Mouse (Mus musculus) hindbrain, embryonic 10.5 days (tissue): ENCODE data around the gene Plxnb2. TPM values are rescaled to one million over a fixed set of nuclear protein-coding genes. Genes with fewer than 3 reads are reported as not detected.

Experiments used
- polyA plus RNA-seq: library from polyadenylated mRNA; unstranded; fragments of >200 nt; fragmentation: Nextera tagmentation; extraction: Ambion mirVana; gene quantifications from 2 replicates; pipeline ENCODE4 v1.2.1, GENCODE M21; 2016

Plxnb2 gene
- polyA plus RNA-seq, 1 experiment from 2014 or later: 155 TPM

Other genes with a start within 250 kb of the Plxnb2 start
- 0.05 and 0.08 TPM in 2 replicates for gene Ttll8, start 226.4 kb downstream of the Plxnb2 start, polyA plus RNA-seq
- 4.7 and 5.5 TPM in 2 replicates for gene Mlc1, start 201.8 kb downstream of the Plxnb2 start, polyA plus RNA-seq
- gene Mov10l1, start 197.9 kb downstream of the Plxnb2 start, polyA plus RNA-seq: not detected in 2 replicates
- gene Panx2, start 121.1 kb downstream of the Plxnb2 start, polyA plus RNA-seq: 0.26 and 0.56 TPM in 2 replicates
- gene Trabd, start 105.7 kb downstream of the Plxnb2 start, polyA plus RNA-seq: 56.2 and 57.8 TPM in 2 replicates
- 15.9 and 21.6 TPM in 2 replicates for gene Selenoo, start 91.7 kb downstream of the Plxnb2 start, polyA plus RNA-seq
- gene Tubgcp6, start 57.7 kb downstream of the Plxnb2 start, polyA plus RNA-seq: 23.7 and 26.0 TPM in 2 replicates
- gene Hdac10, start 52.1 kb downstream of the Plxnb2 start, polyA plus RNA-seq: 16.4 and 18.5 TPM in 2 replicates
- gene Mapk12, start 40.1 kb downstream of the Plxnb2 start, polyA plus RNA-seq: 23.7 and 28.5 TPM in 2 replicates
- gene Mapk11, start 31.2 kb downstream of the Plxnb2 start, polyA plus RNA-seq: 34.9 and 46.6 TPM in 2 replicates
- gene Dennd6b, start 15.7 kb upstream of the Plxnb2 start, polyA plus RNA-seq: 29.7 and 40.1 TPM in 2 replicates
- 27.2 and 45.7 TPM in 2 replicates for gene Ppp6r2, start 30.8 kb upstream of the Plxnb2 start, polyA plus RNA-seq
- 92.5 and 103 TPM in 2 replicates for gene Sbf1, start 134.5 kb upstream of the Plxnb2 start, polyA plus RNA-seq
- 0.25 and 0.27 TPM in 2 replicates for gene Adm2, start 141.9 kb upstream of the Plxnb2 start, polyA plus RNA-seq
- gene Miox, start 153.6 kb upstream of the Plxnb2 start, polyA plus RNA-seq: not detected in 2 replicates
- 49.2 and 52.0 TPM in 2 replicates for gene Lmf2, start 174.9 kb upstream of the Plxnb2 start, polyA plus RNA-seq
- gene Ncaph2, start 174.9 kb upstream of the Plxnb2 start, polyA plus RNA-seq: 187 and 194 TPM in 2 replicates
- gene Sco2, start 193.1 kb upstream of the Plxnb2 start, polyA plus RNA-seq: 6.9 and 8.3 TPM in 2 replicates
- 1.3 and 2.1 TPM in 2 replicates for gene Tymp, start 196.3 kb upstream of the Plxnb2 start, polyA plus RNA-seq
- gene Odf3b, start 198.5 kb upstream of the Plxnb2 start, polyA plus RNA-seq: 0.96 and 3.3 TPM in 2 replicates
- not detected in 2 replicates for gene Klhdc7b, start 204.1 kb upstream of the Plxnb2 start, polyA plus RNA-seq
- not detected in 2 replicates for gene Syce3, start 229.7 kb upstream of the Plxnb2 start, polyA plus RNA-seq
- gene Cpt1b, start 245.1 kb upstream of the Plxnb2 start, polyA plus RNA-seq: 0.82 and 1.5 TPM in 2 replicates
- gene C730034F03Rik, start 248.8 kb upstream of the Plxnb2 start, polyA plus RNA-seq: 3.8 and 6.5 TPM in 2 replicates
- gene Gm44502, start 248.9 kb upstream of the Plxnb2 start, polyA plus RNA-seq: not detected in 2 replicates
- 50.9 and 64.1 TPM in 2 replicates for gene Chkb, start 249.1 kb upstream of the Plxnb2 start, polyA plus RNA-seq